Mouse (Mus musculus) thymus, adult 2 months (tissue): ENCODE data around the gene Plac8.

Experiments
- CTCF ChIP-seq: fragments of 200-500 bp; IDR thresholded peaks from 2 replicates; pipeline ENCODE4 v1.5.1; 2012; ENCODE audit warnings: mild to moderate bottlenecking, control low read depth, low read length, moderate library complexity, borderline replicate concordance; ENCODE audit not compliant: control insufficient read depth, poor library complexity, insufficient read depth; ENCODE audit errors: extremely low read depth
- POLR2A ChIP-seq: fragments of 200-500 bp; IDR thresholded peaks from 2 replicates; pipeline ENCODE4 v1.6.1; 2012; ENCODE audit warnings: mild to moderate bottlenecking, low read length, control low read depth, moderate library complexity; ENCODE audit not compliant: control insufficient read depth, poor library complexity, insufficient read depth; ENCODE audit errors: extremely low read depth

DNA sequence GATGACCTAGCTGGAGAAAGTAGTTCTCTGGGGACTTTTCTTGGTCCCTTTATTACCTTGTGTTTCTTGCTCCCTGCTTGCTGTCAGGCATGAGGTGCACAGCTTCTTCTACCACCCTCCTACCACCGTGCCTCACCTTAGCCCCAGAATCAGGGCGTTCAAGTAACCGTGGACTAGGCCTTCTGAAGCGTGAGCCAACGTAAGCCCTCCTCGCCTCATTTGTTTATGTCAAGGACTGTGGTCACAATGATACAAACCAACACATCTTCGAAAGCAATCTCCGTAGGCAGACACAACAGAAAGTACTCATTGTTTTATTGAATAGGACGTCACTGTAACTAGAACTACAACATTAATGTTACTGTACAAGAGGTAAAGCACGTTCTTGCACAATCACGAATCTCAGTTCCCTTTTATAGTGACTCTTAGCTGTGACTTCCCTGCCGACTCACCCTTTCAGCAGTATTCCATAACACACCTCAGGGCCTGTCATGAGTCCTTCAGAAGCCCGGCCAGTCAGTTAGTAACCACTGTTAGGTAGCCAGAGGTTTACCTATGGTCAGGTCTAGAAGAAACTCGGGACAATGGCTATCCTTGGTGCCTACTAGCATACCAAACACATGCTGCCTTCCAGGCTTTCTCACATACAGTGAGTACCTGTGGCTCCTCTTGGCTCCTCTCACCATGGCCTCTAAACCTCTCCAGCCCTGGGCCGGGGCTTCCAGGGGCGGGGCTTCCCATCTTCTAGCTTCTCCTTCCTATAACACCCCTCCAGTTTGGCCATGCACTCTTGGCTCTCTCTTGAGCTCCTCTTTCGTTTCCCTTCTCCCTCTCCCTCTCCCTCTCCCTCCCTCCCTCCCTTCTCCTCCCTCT lies 42.1 kb upstream of the Plac8 start:
- TF ChIP-seq POLR2A (no peak), CTCF (no peak)
